Mouse (Mus musculus) left cerebral cortex, adult 11 months (tissue): ENCODE data around the gene Elp5.
"Not testable (repeated sequence)": the region's sequence is repeated elsewhere in the genome, so short reads cannot be mapped to it uniquely, and the experiment has no call there.

ENCODE experiments used
- DNase-seq: peaks from one replicate; pipeline ENCODE4 v3.0.0; 2022; ENCODE audit warnings: low spot score

Gene Elp5

GRCm38 (mm10) chr11:69955618-69956017, 26.7 kb downstream of the Elp5 start:
- DNase-seq: not testable (repeated sequence)

GRCm38 (mm10) chr11:69953267-69953915, 28.9 kb downstream of the Elp5 start:
- no peak for DNase-seq

GRCm38 (mm10) chr11:69952274-69952673, 30.0 kb downstream of the Elp5 start:
- DNase-seq: no peak

GRCm38 (mm10) chr11:69950807-69951459, 31.4 kb downstream of the Elp5 start:
- no peak for DNase-seq

GRCm38 (mm10) chr11:69948763-69949150, 33.6 kb downstream of the Elp5 start:
- peak; percentile 58 for DNase-seq

GRCm38 (mm10) chr11:69948066-69948762, 34.1 kb downstream of the Elp5 start, which contains the start of gene Slc2a4:
TSS of gene Slc2a4 (minus strand) at chr11:69948188.
- no peak for DNase-seq

- no peak for DNase-seq
These were observed 34.8 kb downstream of the Elp5 start for GRCm38 (mm10) chr11:69947337-69948065.

GRCm38 (mm10) chr11:69945997-69946891, 36.1 kb downstream of the Elp5 start:
- DNase-seq: no peak

GRCm38 (mm10) chr11:69945216-69945615, 37.1 kb downstream of the Elp5 start:
- no peak for DNase-seq

- DNase-seq: no peak
These were observed 41.4 kb downstream of the Elp5 start for GRCm38 (mm10) chr11:69940962-69941361.

- DNase-seq: no peak
These were observed 42.6 kb downstream of the Elp5 start for GRCm38 (mm10) chr11:69939731-69940130.

- DNase-seq: no peak
These were observed 43.1 kb downstream of the Elp5 start for GRCm38 (mm10) chr11:69939181-69939580.

GRCm38 (mm10) chr11:69938401-69938979, 43.8 kb downstream of the Elp5 start:
- DNase-seq: no peak

- no peak for DNase-seq
These were observed 44.5 kb downstream of the Elp5 start for GRCm38 (mm10) chr11:69937834-69938233.

- no peak for DNase-seq
These were observed 44.9 kb downstream of the Elp5 start for GRCm38 (mm10) chr11:69937385-69937784.

- no peak for DNase-seq
These were observed 45.5 kb downstream of the Elp5 start for GRCm38 (mm10) chr11:69936714-69937347.

GRCm38 (mm10) chr11:69936156-69936555, 46.2 kb downstream of the Elp5 start:
- no peak for DNase-seq

GRCm38 (mm10) chr11:69935137-69935879, 47.0 kb downstream of the Elp5 start, which contains the start of gene Ybx2:
TSS of gene Ybx2 (plus strand) at chr11:69935796.
- DNase-seq: peak; percentile 73

GRCm38 (mm10) chr11:69934681-69935080, 47.6 kb downstream of the Elp5 start:
- no peak for DNase-seq

GRCm38 (mm10) chr11:69934169-69934568, 48.1 kb downstream of the Elp5 start:
- no peak for DNase-seq
